Mouse (Mus musculus): ENCODE data around the gene Fbh1.

Fbh1 gene

GRCm38 (mm10) chr2:11714535-11714934 lies 62.8 kb downstream of the Fbh1 start:
- DNase-seq = no peak

- no peak for DNase-seq
These were observed 64.4 kb downstream of the Fbh1 start for GRCm38 (mm10) chr2:11713021-11713420.

GRCm38 (mm10) chr2:11712483-11712990 lies 64.8 kb downstream of the Fbh1 start:
- no peak for DNase-seq

- peak; percentile 58 to 60 for DNase-seq
These were observed 67.3 kb downstream of the Fbh1 start for GRCm38 (mm10) chr2:11710101-11710500.

DNA sequence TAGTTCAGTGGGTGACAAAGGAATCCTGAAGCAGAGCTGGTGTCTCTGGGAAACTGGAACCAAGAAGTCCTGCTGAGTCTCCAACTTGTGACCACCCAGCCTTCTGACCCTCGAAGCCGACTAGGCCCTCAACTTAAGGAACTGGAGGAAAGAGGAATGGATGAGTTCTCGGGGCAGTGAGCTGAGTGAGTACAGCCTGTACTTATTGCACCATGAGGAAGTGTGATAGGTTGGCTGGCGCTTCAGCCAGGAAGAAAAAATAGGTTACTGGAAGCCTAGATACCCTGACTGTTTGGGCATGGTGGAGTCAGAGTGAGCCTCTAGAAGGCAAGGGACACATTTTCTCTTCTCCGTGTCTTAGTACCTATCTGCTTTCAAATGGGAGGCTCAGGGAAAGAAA lies 68.8 kb downstream of the Fbh1 start:
- no peak for DNase-seq

DNA sequence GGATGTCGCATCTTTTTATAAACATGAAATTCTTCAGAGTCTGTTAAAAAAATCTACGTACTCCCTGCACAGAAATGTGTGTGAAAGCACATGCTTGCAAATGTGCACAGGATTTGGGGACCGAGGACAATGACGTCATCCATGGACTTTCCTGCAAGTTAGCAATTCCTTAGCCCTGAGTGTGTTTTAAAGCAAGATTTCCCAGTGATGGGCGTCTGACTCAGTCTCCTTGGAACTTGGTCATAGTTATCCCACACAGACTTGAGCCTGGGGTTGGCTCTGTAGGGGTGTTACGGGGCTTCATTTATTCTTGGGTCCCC lies 70.7 kb downstream of the Fbh1 start:
- DNase-seq = no peak

- peak; percentile 13 to 21 for DNase-seq
These were observed 71.2 kb downstream of the Fbh1 start for GRCm38 (mm10) chr2:11706030-11706745.

- DNase-seq = peak; percentile 65 to 66
These were observed 72.0 kb downstream of the Fbh1 start, which contains the start of gene Il15ra for GRCm38 (mm10) chr2:11705201-11706025. Gene Il15ra (plus strand): TSS chr2:11705290.

DNA sequence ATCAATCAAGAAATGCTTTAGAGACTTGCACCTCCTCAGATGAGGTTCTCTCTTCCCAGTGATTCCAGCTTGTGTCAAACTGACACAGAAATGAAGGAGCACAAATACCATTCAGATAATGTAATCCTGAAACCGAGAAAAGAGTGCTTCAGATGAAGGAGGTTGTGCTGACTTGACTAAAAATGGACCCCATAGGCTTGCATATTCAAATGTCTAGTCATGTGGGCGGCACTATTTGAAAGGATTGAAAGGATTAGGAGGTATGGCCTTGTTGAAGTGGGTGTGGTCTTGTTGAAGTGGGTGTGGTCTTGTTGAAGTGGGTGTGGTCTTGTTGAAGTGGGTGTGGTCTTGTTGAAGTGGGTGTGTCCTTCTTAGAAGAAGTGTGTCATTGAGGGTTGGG lies 77.5 kb downstream of the Fbh1 start:
- DNase-seq = peak in 1 of 2 experiments; percentile 5

DNA sequence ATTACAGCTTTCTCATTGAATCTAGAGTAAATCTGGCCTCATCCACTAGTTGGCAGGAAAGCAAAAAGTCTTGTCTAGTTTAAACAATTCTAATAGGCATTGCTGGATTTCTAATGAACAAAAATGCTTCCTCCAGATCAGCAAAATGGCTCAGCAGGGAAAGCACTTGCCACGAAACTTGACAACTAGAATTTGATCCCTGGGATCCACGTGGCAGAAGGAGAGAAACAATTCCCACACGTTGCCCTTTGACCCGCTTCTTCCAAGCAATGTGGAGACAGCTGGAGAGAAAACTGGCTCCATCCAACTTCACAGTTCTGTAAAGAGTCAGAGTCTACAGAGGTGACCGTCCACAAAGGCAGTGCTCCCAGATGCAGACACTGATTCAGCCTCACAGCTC lies 78.4 kb downstream of the Fbh1 start:
- no peak for DNase-seq

GRCm38 (mm10) chr2:11695867-11696266 lies 81.5 kb downstream of the Fbh1 start:
- no peak for DNase-seq

GRCm38 (mm10) chr2:11694104-11694503 lies 83.3 kb downstream of the Fbh1 start:
- DNase-seq = no peak

GRCm38 (mm10) chr2:11693352-11693751 lies 84.0 kb downstream of the Fbh1 start:
- no peak for DNase-seq
